Mouse (Mus musculus) bone marrow, adult 2 months (tissue): ENCODE data around the gene Tk1.

Source experiments
- CTCF ChIP-seq: fragments of 200-500 bp; IDR thresholded peaks from 2 replicates; pipeline ENCODE4 v1.5.1; 2011; ENCODE audit warnings: low read length, control low read depth; ENCODE audit not compliant: control insufficient read depth, insufficient read depth
- POLR2A ChIP-seq: fragments of 200-500 bp; IDR thresholded peaks from 2 replicates; pipeline ENCODE4 v1.6.1; 2011; ENCODE audit warnings: low read depth, mild to moderate bottlenecking, control low read depth, low read length, borderline replicate concordance; ENCODE audit not compliant: control insufficient read depth

DNA sequence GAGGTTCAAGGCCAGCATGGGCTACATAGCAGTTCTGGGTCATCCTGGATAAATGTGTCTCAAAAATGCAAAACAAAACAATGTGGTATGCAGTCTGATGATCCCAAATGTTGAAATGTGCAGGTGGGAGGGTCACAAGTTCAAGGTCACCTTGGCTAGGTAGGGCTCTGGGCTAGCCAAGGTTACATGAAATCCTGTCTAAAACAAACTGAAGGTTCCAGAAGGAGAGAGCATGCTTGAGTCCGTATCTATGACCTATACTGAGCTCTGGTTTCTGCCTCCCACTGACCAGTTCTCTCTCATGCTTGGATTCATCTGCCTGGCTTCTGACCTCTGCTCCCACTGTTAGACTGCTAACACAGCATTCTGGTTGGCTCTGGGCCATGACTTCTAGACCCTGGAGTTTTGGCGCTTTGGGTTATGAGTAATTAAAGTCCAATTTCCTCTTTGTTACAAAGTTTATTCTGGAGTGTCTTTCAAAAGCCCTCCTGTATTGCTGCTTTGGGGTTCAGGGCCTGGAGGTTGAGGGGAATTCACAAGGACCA, 3.9 kb upstream of the Tk1 start:
- TF ChIP-seq CTCF (no peak), POLR2A (no peak)
